Mouse (Mus musculus) hindbrain, embryonic 11.5 days (tissue): ENCODE measurements around the gene Olfr373. TPM values are rescaled to one million over a fixed set of nuclear protein-coding genes. Genes with fewer than 3 reads are reported as not detected.
"Not testable (repeated sequence)": the region's sequence is repeated elsewhere in the genome, so short reads cannot be mapped to it uniquely, and the experiment has no call there.

Experiments
- ATAC-seq: fragments of 200-750 bp; cut with Nextera tagmentation; 2 replicates; pipeline ENCODE4 v1.8.0; 2017; ENCODE audit warnings: mild to moderate bottlenecking, moderate TSS enrichment, moderate library complexity; ENCODE audit not compliant: low FRiP score
- DNase-seq: peaks from one replicate; pipeline ENCODE4 v3.0.0-alpha.2; 2015; ENCODE audit warnings: low spot score
- H3K27ac ChIP-seq: fragments of 300-500 bp; sonication (generic); 2 replicates; pipeline ENCODE4 v1.5.1; 2014; ENCODE audit warnings: mild to moderate bottlenecking, low read depth, low read length
- H3K27me3 ChIP-seq: fragments of 300-500 bp; sonication (generic); 2 replicates; pipeline ENCODE4 v1.6.1; 2014; ENCODE audit warnings: mild to moderate bottlenecking, low read length, moderate library complexity, mixed read lengths; ENCODE audit not compliant: control insufficient read depth, insufficient read depth
- H3K36me3 ChIP-seq: fragments of 300-500 bp; sonication (generic); 2 replicates; pipeline ENCODE4 v1.6.1; 2014; ENCODE audit warnings: mild to moderate bottlenecking, low read length, moderate library complexity, mixed read lengths; ENCODE audit not compliant: control insufficient read depth, insufficient read depth
- H3K4me1 ChIP-seq: fragments of 300-500 bp; sonication (generic); replicated peaks from 2 replicates; pipeline ENCODE4 v1.6.1; 2014; ENCODE audit warnings: low read length, mixed read lengths; ENCODE audit not compliant: control insufficient read depth, insufficient read depth
- H3K4me2 ChIP-seq: fragments of 300-500 bp; sonication (generic); replicated peaks from 2 replicates; pipeline ENCODE4 v1.6.1; 2014; ENCODE audit warnings: mild to moderate bottlenecking, low read depth, low read length
- H3K4me3 ChIP-seq: fragments of 300-500 bp; sonication (generic); 2 replicates; pipeline ENCODE4 v1.5.1; 2014; ENCODE audit warnings: low read depth, low read length
- H3K9ac ChIP-seq: fragments of 300-500 bp; sonication (generic); 2 replicates; pipeline ENCODE4 v1.6.1; 2014; ENCODE audit warnings: low read depth, low read length
- H3K9me3 ChIP-seq: fragments of 300-500 bp; sonication (generic); 2 replicates; pipeline ENCODE4 v1.6.1; 2016; ENCODE audit warnings: low read length; ENCODE audit not compliant: control insufficient read depth
- WGBS: fragments of 180-500 bp; shearing (Covaris S2); extraction: QIAGEN DNeasy Blood & Tissue Kit; methylation state at CpG from one replicate; pipeline ENCODE4 v1.1.7; 2014; 5-methylcytosine and 5-hydroxymethylcytosine counted together
- polyA plus RNA-seq: library from polyadenylated mRNA; unstranded; fragments of >200 nt; fragmentation: Nextera tagmentation; extraction: Ambion mirVana; gene quantifications from 2 replicates; pipeline ENCODE4 v1.2.1, GENCODE M21; 2014

The Olfr373 gene
- not detected in 2 replicates for polyA plus RNA-seq

DNA sequence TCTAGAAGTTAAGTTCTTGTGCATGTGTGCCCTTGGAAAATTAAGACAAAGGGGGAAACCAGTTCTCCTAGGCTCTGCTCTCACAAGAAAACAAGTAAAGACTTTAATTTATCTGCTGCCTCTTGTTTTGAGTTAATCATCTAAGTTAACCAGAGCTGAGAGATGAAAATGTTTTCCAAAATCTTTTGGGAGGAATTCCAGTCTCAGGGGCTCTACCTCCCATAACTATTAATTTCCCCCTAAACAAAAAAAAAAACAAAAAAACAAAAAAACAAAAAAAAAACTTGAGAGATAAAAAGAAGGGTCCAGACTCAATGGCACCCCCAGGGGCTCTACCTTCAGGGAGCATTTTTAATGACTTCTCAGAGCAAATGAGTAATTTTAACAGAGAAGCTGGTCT is at the start of gene Olfr373:
Gene Olfr373 (plus strand): TSS at position 301 of the 400 bp plus-strand sequence.
- DNase-seq, H3K9me3 ChIP-seq, H3K4me1 ChIP-seq, H3K27ac ChIP-seq, H3K27me3 ChIP-seq, H3K36me3 ChIP-seq, H3K9ac ChIP-seq, H3K4me2 ChIP-seq, ATAC-seq, H3K4me3 ChIP-seq: not testable (repeated sequence)

DNA sequence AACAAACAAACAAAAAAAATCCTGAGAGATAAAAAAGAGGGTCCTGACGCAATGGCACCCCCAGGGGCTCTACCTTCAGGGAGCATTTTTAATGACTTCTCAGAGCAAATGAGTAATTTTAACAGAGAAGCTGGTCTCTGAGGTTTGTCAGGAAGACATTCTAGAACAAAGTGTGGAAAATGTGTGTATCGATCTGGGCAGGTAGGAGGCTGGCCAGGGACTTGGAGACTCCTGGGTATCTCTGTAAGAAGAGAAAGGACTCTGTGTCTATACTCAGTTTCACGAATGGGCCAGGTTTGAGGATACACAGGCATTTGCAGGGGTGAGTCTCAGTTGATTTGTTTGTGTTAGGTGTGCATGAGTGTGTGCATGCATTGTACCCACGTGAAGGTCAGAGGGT is 42.1 kb upstream of the Olfr373 start, which contains the start of gene Olfr372:
Gene Olfr372 (plus strand): TSS at position 301 of the 400 bp plus-strand sequence.
- DNase-seq, H3K36me3 ChIP-seq, H3K4me3 ChIP-seq, H3K27me3 ChIP-seq, H3K9ac ChIP-seq, H3K9me3 ChIP-seq, H3K4me1 ChIP-seq, ATAC-seq, H3K27ac ChIP-seq, H3K4me2 ChIP-seq: not testable (repeated sequence)
- 84% methylated on average over 4 of the region's 4 CpGs for WGBS

DNA sequence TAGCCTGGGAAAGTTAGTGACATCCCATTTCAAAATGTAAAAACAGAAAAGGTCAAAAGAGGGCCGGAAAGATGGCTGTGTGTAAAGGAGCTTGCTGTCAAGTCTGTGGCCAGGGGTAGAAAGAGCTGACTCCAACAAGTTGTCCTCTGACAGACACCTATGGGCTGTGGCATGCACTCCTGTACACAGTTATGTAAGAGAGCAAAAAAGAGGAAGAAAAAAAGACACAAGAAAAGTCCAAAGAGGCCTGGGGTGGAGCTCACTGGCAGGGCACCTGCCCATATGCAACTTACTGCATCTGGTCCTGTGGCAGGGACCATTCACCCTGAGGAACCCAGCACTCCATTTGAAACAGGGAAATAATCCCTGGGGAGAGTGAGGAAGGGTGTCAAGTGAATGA is 40.5 kb upstream of the Olfr373 start:
- 92% methylated on average over 1 of the region's 1 CpGs for WGBS
- H3K36me3 ChIP-seq = no peaks in the 10 kb centered on the region
- no peaks in the 10 kb centered on the region for H3K9me3 ChIP-seq
- no peak overlapping the region for H3K4me2 ChIP-seq
- no peaks in the 10 kb centered on the region for H3K27me3 ChIP-seq
- H3K4me1 ChIP-seq = no peaks in the 10 kb centered on the region
- no peak overlapping the region for H3K4me3 ChIP-seq
- no peak overlapping the region for H3K27ac ChIP-seq
- ATAC-seq = no peak
- DNase-seq = no peak
- H3K9ac ChIP-seq = no peak overlapping the region

DNA sequence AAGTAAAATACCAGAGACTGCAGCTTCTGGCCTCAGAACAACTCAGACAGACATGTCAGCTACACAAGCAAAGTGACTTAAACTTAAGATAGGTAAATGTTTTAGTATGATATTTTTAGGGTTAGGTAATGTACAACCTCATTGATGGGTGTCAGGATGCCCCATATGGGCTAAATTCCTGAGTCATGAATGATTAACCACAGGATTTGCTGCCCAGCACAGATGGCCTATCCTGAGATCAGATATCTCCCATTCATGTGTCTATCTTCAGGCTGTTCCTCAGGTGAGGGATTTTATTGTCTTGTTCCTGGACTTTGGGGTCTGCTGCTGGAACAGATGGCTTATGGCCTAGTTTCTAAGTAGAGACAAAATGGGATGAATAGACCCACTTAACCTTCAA is 28.3 kb upstream of the Olfr373 start:
- not testable (repeated sequence) for ATAC-seq, H3K4me1 ChIP-seq, H3K36me3 ChIP-seq, H3K9me3 ChIP-seq, H3K4me3 ChIP-seq, DNase-seq, H3K9ac ChIP-seq, H3K27ac ChIP-seq, H3K4me2 ChIP-seq, H3K27me3 ChIP-seq

DNA sequence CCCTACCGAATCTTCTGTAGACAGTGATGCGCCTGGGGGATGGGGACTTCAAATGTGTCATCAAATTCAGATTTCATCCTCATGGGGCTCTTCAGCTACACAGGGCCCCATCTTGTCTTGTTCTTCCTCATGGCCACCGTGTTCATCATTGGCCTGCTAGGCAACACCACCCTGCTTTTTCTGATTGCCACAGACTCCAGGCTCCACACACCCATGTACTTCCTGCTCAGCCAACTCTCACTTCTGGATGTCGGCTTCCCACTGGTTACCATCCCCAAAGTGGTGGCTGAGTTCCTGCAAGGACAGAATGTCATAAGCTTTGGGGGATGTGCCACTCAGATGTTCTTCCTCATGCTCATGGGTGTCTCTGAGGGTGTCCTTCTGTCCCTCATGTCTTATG is 25.3 kb upstream of the Olfr373 start:
- H3K4me3 ChIP-seq, H3K4me1 ChIP-seq, H3K36me3 ChIP-seq, H3K4me2 ChIP-seq, H3K27me3 ChIP-seq, DNase-seq, H3K9me3 ChIP-seq, ATAC-seq, H3K27ac ChIP-seq, H3K9ac ChIP-seq: not testable (repeated sequence)
- WGBS = 89% methylated on average over 3 of the region's 4 CpGs

DNA sequence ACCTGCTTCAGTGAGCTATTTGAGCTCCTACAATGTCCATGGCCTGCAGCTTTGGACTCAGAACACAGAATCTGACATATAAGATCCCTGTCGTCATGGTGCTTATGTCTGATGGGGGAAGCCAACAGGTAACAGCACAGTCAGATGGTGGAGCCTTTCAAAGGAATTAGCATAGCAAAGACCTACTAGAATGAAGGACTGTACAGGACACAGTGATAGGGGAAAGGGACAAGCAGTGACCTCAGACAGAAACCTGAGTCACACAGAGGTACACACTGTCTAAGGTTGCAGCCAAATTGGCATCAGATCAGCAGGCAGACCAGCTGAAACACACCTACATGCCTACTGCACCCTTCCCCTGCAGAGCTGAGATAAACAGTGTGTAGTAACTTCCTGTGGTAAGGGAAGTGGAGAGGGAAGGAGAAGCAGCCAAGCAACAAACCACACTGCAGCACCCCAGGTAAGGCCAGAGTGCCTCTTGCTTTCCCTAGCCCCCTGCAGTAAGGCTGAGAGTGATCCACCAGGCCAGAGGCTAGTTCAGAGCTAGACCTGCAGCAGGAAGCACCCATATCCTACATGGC is 16.1 kb upstream of the Olfr373 start:
- not testable (repeated sequence) for ATAC-seq, H3K36me3 ChIP-seq, H3K9me3 ChIP-seq, H3K4me2 ChIP-seq, H3K9ac ChIP-seq, H3K4me3 ChIP-seq, H3K27me3 ChIP-seq, DNase-seq, H3K27ac ChIP-seq, H3K4me1 ChIP-seq
- 94% methylated on average over 1 of the region's 1 CpGs for WGBS

DNA sequence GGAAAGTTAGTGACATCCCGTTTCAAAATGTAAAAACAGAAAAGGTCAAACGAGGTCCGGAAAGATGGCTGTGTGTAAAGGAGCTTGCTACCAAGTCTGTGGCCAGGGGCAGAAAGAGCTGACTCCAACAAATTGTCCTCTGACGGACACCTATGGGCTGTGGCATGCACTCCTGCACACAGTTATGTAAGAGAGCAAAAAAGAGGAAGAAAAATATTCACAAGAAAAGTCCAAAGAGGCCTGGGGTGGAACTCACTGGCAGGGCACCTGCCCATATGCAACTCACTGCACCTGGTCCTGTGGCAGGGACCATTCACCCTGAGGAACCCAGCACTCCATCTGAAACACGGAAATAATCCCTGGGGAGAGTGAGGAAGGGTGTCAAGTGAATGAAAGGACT is 1.8 kb downstream of the Olfr373 start:
- no peak overlapping the region for H3K4me3 ChIP-seq
- WGBS = 73% methylated on average over 5 of the region's 5 CpGs
- no peaks in the 10 kb centered on the region for H3K4me1 ChIP-seq
- no peak overlapping the region for H3K9ac ChIP-seq
- H3K27me3 ChIP-seq = no peaks in the 10 kb centered on the region
- no peak for DNase-seq
- no peak for ATAC-seq
- H3K36me3 ChIP-seq = no peaks in the 10 kb centered on the region
- H3K9me3 ChIP-seq = no peaks in the 10 kb centered on the region
- H3K4me2 ChIP-seq = no peak overlapping the region
- no peak overlapping the region for H3K27ac ChIP-seq

DNA sequence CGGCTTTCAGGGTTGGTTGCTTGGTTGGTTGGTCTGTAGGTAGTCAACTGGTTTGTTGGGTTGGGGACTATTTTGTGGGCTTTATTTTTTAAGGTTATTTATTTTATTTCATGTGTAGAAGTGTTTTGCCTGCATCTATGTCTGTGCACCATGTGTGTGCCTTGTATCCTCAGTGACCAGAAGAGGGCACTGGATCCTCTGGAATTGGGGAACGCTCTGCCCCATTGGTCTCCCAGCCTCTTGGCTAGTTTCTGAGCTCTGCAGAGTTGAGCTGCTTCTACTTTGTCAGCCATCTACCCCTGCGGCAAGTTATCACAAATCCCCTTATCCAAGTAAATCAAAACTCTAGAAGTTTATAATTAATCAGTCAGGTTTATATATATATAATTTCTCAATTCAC is 4.6 kb downstream of the Olfr373 start:
- 87% methylated on average over 3 of the region's 3 CpGs for WGBS
- ATAC-seq, H3K27me3 ChIP-seq: not testable (repeated sequence)

DNA sequence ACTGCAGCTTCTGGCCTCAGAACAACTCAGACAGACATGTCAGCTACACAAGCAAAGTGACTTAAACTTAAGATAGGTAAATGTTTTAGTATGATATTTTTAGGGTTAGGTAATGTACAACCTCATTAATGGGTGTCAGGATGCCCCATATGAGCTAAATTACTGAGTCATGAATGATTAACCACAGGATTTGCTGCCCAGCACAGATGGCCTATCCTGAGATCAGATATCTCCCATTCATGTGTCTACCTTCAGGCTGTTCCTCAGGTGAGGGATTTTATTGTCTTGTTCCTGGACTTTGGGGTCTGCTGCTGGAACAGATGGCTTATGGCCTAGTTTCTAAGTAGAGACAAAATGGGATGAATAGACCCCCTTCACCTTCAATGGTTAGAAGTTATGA is 13.7 kb downstream of the Olfr373 start:
- not testable (repeated sequence) for ATAC-seq

More for the DNA sequence above, 4.6 kb downstream of the Olfr373 start:
- H3K4me2 ChIP-seq, H3K36me3 ChIP-seq, H3K4me3 ChIP-seq, H3K4me1 ChIP-seq, H3K27ac ChIP-seq, H3K9ac ChIP-seq, H3K9me3 ChIP-seq: not testable (repeated sequence)
- peak; percentile 1 for DNase-seq

More for the DNA sequence above, 13.7 kb downstream of the Olfr373 start:
- not testable (repeated sequence) for H3K4me1 ChIP-seq, H3K9me3 ChIP-seq, DNase-seq, H3K4me2 ChIP-seq, H3K36me3 ChIP-seq, H3K27me3 ChIP-seq, H3K9ac ChIP-seq, H3K4me3 ChIP-seq, H3K27ac ChIP-seq
